Mouse (Mus musculus): ENCODE data around the gene Gdf11. TPM values are rescaled to one million over a fixed set of nuclear protein-coding genes. Genes with fewer than 3 reads are reported as not detected.

The Gdf11 gene
- total RNA-seq (2023), result 10 to 100 TPM; 10.6 to 12.7 TPM

GRCm38 (mm10) chr10:128891296-128892094 is at the start of gene Gdf11:
Gdf11 (minus strand) TSS chr10:128891718.

GRCm38 (mm10) chr10:128933574-128933973 is 42.1 kb upstream of the Gdf11 start, which contains the start of gene Itga7:
Itga7 (plus strand) TSS chr10:128933818.

GRCm38 (mm10) chr10:128923935-128924334 is 32.4 kb upstream of the Gdf11 start, which contains the start of gene Bloc1s1:
Bloc1s1 (minus strand) TSS chr10:128924035.

GRCm38 (mm10) chr10:128922822-128923012 is 31.2 kb upstream of the Gdf11 start, which contains the start of gene Rdh5:
Rdh5 (minus strand) TSS chr10:128922888.

GRCm38 (mm10) chr10:128900698-128901097 is 9.2 kb upstream of the Gdf11 start, which contains the start of gene Cd63:
Cd63 (plus strand) TSS chr10:128900989.

Other genes with a start within 250 kb of the Gdf11 start
- gene Ikzf4, start 245.7 kb downstream of the Gdf11 start, total RNA-seq (2023), result 10 to 100 TPM in 1 of 2 experiments, 1 to 10 TPM in 1; 9.4 to 11.5 TPM
- gene Suox, start 217.6 kb downstream of the Gdf11 start, total RNA-seq (2023), result 10 to 100 TPM; 10.5 to 14.2 TPM
- 10 to 100 TPM; 40.9 to 46.5 TPM for gene Rab5b, start 195.5 kb downstream of the Gdf11 start, total RNA-seq (2023)
- under 1 TPM in 1 of 2 experiments, not detected in 1; 0.58 TPM for gene Pmel, start 187.5 kb downstream of the Gdf11 start, total RNA-seq (2023)
- gene Cdk2, start 186.7 kb downstream of the Gdf11 start, total RNA-seq (2023), result 10 to 100 TPM; 31.2 to 34.3 TPM
- gene Dgka, start 146.9 kb downstream of the Gdf11 start, total RNA-seq (2023), result 100 to 1,000 TPM; 809 to 875 TPM
- 10 to 100 TPM; 71.3 to 84.9 TPM for gene Pym1, start 143.8 kb downstream of the Gdf11 start, total RNA-seq (2023)
- gene Mmp19, start 100.8 kb downstream of the Gdf11 start, total RNA-seq (2023), result under 1 TPM in 1 of 2 experiments, not detected in 1; 0.98 TPM
- gene Dnajc14, start 87.7 kb downstream of the Gdf11 start, total RNA-seq (2023), result 10 to 100 TPM; 66.0 to 66.8 TPM
- 1 to 10 TPM; 7.9 to 9.1 TPM for gene Tmem198b, start 87.3 kb downstream of the Gdf11 start, total RNA-seq (2023)
- gene Sarnp, start 74.4 kb downstream of the Gdf11 start, total RNA-seq (2023), result 10 to 100 TPM; 53.9 to 57.4 TPM
- 10 to 100 TPM; 15.6 to 25.4 TPM for gene Ormdl2, start 70.1 kb downstream of the Gdf11 start, total RNA-seq (2023)
- gene Cd63, start 9.3 kb upstream of the Gdf11 start, total RNA-seq (2023), result 1 to 10 TPM; 1.7 to 2.0 TPM
- 1 to 10 TPM; 5.9 to 8.7 TPM for gene Rdh5, start 31.2 kb upstream of the Gdf11 start, total RNA-seq (2023)
- 10 to 100 TPM; 76.0 to 97.4 TPM for gene Bloc1s1, start 32.3 kb upstream of the Gdf11 start, total RNA-seq (2023)
- 1 to 10 TPM; 5.7 to 6.4 TPM for gene Itga7, start 42.1 kb upstream of the Gdf11 start, total RNA-seq (2023)
- not detected for gene Mettl7b, start 69.3 kb upstream of the Gdf11 start, total RNA-seq (2023)
- gene Olfr9, start 97.7 kb upstream of the Gdf11 start, total RNA-seq (2023), result 1 to 10 TPM; 1.5 to 2.4 TPM
- gene Olfr763, start 119.1 kb upstream of the Gdf11 start, total RNA-seq (2023), result under 1 TPM; 0.26 to 0.33 TPM
- not detected for gene Olfr764-ps1, start 148.2 kb upstream of the Gdf11 start, total RNA-seq (2023)
- gene Olfr765, start 158.3 kb upstream of the Gdf11 start, total RNA-seq (2023), result not detected
- gene Olfr766-ps1, start 177.3 kb upstream of the Gdf11 start, total RNA-seq (2023), result not detected
- gene Olfr767, start 191.2 kb upstream of the Gdf11 start, total RNA-seq (2023), result not detected
- gene Olfr768, start 207.7 kb upstream of the Gdf11 start, total RNA-seq (2023), result not detected
- gene Olfr769, start 226.1 kb upstream of the Gdf11 start, total RNA-seq (2023), result not detected
- not detected for gene Olfr770, start 247.3 kb upstream of the Gdf11 start, total RNA-seq (2023)

All from T-cell, adult 66 days (primary cell).